Mouse (Mus musculus): ENCODE data around the gene Blmh.

The Blmh gene

DNA sequence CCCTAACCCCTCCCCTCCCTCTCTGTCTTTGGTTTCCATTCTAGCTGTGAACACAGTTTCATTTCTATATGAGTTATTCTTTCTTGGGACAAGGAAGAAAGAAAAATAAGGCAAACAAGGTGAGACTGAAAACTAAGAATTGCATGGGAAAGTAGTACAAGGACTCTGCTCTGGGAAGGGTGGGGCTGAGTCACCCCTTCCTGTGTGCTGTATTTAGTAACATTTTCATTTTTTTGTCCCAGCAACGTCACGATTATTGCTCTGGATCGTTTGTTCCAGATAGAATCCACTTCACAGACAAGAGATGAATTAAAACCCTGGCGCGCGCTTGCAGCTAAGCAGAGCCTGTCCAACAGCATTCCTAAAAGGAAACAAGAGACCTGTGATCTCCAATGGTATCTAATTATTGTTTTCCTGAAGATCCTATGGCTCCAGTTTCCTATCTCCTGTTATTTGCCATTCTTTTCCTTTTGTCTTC is at the start of gene Blmh:
Gene Blmh (plus strand): TSS at position 51 of the 478 bp plus-strand sequence.
- DNase-seq (ENCODE audit: low spot score): no peak

- DNase-seq (ENCODE audit: low spot score): no peak
These were observed 44.8 kb upstream of the Blmh start for GRCm38 (mm10) chr11:76879816-76880215.

- no peak for DNase-seq (ENCODE audit: low spot score)
These were observed 40.2 kb upstream of the Blmh start for GRCm38 (mm10) chr11:76884451-76884850.

DNA sequence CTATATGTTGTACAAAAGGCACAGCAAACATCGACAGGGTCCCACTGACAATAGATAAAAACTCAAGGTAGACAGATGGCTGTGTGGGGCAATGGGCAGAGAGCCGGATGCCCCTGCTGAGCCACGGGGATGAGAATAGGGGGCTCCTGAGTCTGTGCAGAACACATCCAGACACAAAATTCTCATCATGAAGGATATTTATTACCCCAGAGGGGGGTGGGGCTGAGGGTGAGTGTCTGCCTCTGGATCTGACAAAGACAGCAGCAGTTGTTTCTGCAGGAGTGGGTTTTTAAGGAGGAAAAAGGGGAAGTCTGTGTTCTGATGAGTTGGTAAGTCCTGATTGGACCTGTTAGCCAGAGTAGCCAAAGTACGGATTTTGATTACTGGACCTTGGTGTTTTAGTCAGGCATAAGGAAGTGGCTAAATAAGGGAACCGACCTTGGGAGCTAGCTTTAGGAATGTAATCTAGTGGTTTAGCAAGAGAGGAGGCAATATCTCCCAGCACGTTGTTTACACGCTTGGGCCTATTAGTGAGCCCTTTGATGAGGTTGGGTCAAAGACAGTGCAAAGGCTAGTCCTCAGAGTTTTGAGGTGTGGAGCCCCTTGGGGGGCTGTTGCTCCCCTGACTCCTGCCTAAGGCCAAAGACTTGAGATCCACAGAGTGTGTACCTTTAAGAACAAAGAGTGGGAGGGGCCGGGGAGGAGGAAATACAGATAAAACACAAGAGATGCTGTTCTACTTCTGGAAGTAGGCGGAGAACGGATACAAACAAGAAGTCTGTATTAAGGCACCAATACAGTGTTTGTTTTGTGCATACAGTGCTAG is 35.1 kb upstream of the Blmh start:
- peak; percentile 22 for DNase-seq (ENCODE audit: low spot score)

DNA sequence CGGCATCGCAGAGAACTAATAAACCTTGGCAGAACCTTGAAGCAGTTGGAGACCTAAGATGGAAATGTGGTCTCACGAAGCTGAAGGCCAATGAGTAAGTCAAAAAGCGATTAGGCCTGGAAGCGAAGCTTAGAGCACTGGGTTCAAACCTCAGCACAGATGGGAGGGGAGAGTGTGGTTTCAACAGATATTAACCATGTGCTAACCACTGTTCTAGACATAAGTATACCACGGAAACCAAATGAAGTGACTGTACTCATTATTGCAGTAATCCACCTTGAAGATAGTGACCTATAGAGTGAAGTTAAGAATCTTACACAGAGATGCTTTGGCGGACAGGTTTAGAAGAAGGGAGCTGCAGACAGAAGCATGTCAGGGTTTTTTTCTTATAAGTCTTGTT is 33.4 kb upstream of the Blmh start:
- DNase-seq (ENCODE audit: low spot score): no peak

DNA sequence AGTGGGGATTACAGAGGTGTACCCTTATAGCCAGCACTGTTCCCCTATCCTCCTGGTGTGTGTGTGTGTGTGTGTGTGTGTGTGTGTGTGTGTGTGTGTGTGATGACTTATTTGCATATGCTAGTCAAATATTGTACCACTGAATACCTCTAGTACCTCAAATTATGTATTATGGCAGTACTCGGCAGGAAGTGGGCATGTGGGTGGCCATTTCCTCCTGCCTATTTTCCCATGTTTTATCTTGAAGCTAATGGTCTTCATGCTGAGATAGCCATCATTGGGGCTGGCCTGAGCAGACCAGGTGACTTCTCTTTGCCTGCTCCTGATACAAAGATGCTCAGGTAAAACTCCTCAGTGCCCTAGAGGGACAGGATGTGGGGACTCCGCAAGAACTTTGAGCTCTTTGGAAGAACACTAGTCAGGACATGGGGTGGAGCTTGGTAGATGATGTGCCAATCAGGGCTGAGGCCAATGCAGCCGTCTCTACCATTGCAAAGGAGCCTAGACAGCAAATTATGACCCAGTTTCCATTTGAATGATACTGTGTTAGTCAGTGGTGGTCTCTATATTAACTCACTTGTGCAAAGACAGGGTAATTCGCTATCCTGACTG is 32.8 kb upstream of the Blmh start:
- no peak for DNase-seq (ENCODE audit: low spot score)

DNA sequence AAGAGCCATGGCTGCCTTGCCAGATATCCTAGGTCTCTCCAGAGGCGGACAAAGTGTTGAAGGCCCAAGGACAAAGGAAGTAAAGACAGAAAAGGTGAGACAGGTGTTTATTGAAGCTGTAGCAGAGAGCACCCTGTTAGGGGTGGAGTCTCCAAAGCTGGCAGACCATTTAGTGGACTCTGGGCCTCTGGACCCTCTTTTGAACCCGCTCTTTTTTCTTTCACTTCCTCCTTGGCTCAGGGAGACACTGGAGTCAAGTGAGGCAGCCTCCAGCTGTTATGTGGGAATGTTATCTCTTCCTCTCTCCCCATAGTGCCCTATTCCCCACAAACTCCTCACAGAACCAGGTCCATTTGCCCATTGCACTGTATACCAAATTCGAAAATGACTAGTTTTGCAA is 31.6 kb upstream of the Blmh start:
- DNase-seq (ENCODE audit: low spot score): no peak

DNA sequence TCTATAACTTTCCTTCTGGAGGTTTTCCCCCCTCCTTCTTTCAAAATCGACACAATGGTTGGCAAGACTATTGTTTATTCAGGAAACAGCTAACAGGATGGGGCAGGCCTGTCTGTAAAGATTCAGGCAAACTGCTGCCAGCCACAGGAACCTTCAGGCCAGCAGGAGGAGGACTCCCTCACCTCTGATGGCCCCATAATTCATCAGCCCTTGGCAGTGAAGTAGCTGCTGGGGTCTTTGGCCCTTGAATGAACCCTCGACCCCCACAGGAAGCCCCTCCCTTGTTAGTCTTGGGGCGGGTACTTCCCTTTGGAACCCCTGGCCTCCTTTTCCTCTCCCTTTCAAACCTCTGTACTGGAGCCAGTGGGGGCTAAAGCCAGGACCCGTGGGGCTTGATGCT is 31.0 kb upstream of the Blmh start:
- DNase-seq (ENCODE audit: low spot score): peak; percentile 15

- DNase-seq (ENCODE audit: low spot score): peak; percentile 18
These were observed 30.4 kb upstream of the Blmh start for GRCm38 (mm10) chr11:76894240-76894639.

DNA sequence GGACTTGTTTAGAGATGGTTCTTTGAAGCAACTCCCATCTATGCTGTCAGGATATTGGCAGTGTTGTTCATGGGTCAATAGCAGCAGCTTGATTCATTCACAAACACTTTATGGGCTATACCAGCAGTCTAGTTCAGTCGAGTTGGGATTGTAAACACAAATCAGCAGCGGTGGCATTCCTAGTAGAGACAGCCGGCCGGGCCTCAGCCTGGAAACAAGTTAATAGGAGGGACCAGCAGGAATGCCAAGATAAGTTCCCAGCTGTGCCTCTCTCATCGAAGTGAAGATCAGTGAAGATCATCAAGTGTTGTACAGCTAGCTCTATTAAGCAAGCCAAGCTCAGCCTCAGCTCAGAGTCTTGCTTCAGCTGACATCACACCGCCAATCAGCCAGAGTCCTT is 28.2 kb upstream of the Blmh start:
- DNase-seq (ENCODE audit: low spot score): no peak

GRCm38 (mm10) chr11:76897126-76897525 is 27.5 kb upstream of the Blmh start:
- DNase-seq (ENCODE audit: low spot score): no peak

- DNase-seq (ENCODE audit: low spot score): no peak
These were observed 26.7 kb upstream of the Blmh start for GRCm38 (mm10) chr11:76897871-76898270.

- DNase-seq (ENCODE audit: low spot score): no peak
These were observed 25.9 kb upstream of the Blmh start for GRCm38 (mm10) chr11:76898751-76899150.

- DNase-seq (ENCODE audit: low spot score): no peak
These were observed 24.6 kb upstream of the Blmh start for GRCm38 (mm10) chr11:76899758-76900738.

DNA sequence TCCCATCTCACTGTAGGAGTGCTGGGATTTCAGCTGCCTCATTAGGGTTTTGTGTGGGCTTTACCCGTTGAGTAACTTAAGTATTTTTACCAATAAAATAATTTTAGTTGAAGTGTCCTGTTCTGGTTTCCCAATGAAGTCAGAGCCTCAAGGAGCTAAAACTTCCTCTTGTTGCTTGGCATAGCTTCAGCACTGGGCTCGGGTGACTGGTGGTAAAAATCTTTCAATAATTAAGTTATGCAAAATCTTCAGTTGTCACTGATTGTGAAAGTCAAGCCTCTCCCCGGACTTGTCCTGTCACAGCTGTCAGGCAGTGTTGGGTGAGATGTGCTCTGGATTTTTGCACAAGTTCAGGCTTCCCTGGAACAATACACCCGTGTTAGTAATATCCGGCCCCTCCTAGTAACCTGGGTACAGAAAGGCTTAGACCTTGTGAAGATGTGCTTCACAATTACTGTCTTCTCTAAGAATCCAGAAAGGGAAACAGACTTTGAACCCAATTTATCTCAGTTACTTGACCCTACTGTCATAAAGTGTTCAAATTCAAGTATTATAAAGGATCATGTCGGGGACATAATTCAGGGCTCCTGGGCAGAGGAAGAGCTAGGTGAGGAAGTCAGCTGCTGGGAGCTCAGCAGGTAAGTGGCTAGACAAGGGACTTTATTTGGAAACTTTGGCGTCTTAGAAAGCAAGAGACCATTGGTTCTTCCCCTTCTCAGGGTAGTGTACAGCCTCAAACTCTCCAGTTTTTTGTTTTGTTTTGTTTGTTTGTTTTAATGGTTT is 22.8 kb upstream of the Blmh start, which contains the start of gene Tmigd1:
Gene Tmigd1 (plus strand): TSS at position 581 of the 783 bp plus-strand sequence.
- no peak for DNase-seq (ENCODE audit: low spot score)

GRCm38 (mm10) chr11:76904340-76904739 is 20.3 kb upstream of the Blmh start:
- no peak for DNase-seq (ENCODE audit: low spot score)

- DNase-seq (ENCODE audit: low spot score): no peak
These were observed 16.0 kb upstream of the Blmh start for GRCm38 (mm10) chr11:76908651-76909050.

DNA sequence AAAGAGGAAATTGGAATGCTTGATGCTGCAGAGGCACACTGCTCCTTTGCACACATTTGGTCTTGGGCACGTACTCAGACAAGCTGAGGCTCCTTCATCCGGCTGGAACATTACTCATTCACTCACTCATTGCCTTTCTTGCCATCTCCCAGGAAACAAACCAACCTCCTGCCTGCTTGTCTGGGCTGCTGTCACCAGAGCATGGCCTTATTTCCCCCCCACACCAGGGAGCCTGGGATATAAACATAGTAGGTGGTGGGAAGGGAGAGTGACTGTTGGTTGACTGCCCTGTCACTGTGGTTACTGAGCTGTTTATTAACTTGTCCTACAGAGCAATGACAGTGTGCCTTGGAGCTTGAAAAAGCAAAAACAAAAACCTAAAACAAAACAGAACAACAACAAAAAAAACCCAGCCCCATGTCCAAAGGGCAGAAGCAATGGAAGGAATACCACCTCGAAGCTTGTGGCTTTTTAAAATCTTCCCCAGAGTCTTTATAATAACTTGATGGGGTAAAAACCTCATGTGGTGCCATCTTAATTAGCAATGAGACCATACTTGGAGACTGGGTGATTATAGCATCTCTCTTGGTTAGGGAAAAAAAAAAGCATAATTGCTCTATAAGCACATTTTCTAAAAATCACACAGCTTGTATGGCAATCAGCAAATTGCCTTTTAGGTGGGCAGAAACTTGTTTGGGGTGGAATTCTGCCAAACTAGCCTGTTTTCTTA is 13.1 kb upstream of the Blmh start:
- no peak for DNase-seq (ENCODE audit: low spot score)

GRCm38 (mm10) chr11:76912055-76912395 is 12.6 kb upstream of the Blmh start:
- DNase-seq (ENCODE audit: low spot score): no peak

- DNase-seq (ENCODE audit: low spot score): no peak
These were observed 10.2 kb upstream of the Blmh start for GRCm38 (mm10) chr11:76914366-76914765.

Measured in ovary, postnatal 10 days (tissue).